Mouse (Mus musculus) activated CD4-positive, CD25-positive, alpha-beta regulatory T cell, adult 4 months (primary cell): ENCODE measurements around the gene 1700018F24Rik. TPM values are rescaled to one million over a fixed set of nuclear protein-coding genes. Genes with fewer than 3 reads are reported as not detected.
"Not testable (repeated sequence)": the region's sequence is repeated elsewhere in the genome, so short reads cannot be mapped to it uniquely, and the experiment has no call there.

Source experiments
- ATAC-seq: one replicate; pipeline ENCODE4 v1.8.0; 2017
- polyA plus RNA-seq, 2 experiments: library from polyadenylated mRNA; unstranded; fragments of 100-300 nt; shearing (Covaris generic); gene quantifications; one replicate each; pipeline ENCODE4 v1.2.1; 2017

1700018F24Rik gene
- polyA plus RNA-seq, 2 experiments from 2014 or later: not detected

DNA sequence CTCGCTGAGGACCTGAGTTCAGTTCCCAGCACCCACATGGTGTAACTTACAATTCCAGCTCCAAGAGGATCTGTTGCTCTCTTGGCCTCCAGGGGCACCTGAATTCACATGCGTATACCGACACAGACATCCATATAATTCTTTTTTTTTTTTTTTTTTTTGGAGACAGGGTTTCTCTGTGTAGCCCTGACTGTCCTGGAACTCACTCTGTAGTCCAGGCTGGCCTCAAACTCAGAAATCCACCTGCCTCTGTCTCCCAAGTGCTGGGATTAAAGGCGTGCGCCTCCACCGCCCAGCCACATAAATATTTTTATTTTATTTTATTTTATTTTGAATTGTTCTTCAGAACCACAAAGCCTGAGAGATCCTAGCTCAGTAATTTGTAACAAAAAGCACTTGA is 40.4 kb downstream of the 1700018F24Rik start:
- not testable (repeated sequence) for ATAC-seq

DNA sequence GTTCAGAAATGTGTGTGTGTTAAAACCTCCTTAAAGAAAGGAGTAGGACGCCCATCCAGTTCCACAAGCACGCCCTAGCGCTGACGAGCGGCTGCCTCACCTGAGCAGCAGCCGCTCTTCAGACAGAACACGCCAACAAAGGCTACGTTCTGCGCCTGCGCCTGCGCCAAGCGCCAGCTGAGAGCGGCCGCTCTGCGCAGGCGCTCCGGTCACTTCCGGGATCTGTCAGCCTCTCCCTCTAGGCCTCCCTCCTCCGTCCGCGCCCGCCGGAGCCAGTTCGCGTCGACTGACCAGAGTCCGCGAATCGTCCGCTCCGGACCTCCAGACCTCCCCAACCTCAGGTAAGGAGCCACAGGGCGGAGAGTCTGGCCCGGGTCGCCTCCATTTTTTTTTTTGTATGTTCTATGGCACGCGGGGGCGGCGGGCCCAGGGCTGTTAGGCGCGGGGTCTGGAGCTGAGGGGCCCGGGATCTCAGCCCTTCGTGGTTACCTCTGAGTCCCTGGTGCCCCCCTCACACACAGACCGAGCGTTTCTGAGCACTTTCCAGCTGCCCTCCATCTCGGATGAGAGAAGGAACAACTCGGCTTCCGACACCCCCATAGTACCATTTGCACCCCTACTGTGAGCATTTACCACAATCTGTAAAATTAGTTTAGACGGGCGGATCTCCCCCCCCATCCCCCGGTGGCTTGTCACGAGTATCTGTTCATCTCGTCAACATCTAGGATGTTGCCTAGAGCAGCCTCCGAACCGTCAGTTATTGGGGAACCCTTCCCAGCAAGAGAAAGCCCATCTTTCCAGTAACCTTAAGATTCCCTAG is 41.1 kb downstream of the 1700018F24Rik start, which contains the start of the genes Arpc1a and Kpna7:
Gene Arpc1a, plus strand, starts transcription at position 199 of the 820 bp plus-strand sequence.
Gene Kpna7, minus strand, starts transcription at position 399 of the 820 bp plus-strand sequence.
- ATAC-seq: peak; percentile 96

DNA sequence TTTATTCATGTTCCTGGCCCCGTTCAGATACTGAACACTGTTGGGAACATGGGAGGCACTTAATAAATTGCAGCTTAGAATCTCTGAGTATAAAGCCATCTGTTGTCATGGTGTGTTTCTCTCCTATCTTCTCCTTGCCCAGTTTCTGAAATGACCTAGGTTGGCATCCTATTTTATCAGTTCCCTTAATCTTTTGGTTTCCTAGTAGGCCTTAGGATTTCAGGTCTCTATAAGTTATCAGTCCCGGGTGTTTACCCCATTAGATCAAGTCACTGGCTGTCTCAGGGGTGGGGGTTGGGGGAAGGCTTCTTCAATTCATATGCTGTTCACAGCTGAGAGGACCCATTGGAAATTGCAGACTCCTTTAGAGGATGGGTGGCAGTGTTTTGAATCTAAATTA is 42.0 kb downstream of the 1700018F24Rik start:
- no peak for ATAC-seq

DNA sequence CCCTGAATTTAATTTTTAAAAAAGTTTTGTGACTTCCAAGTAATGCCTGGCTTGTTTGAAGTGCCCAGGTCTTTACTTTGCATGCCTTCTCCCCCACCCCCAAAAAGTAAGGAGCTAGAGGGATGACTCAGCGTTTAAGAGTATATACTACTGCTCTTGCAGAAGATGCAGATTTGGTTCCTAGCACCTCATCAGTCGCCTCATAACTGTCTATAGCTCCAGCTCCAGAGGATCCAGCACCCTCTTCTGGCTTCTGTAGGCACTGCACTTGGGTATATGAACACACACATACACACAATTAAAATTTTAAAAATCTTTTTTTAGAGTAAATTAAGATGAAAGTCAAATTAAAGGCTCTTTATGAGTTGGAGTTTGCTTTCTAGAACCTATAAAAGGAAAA is 45.4 kb downstream of the 1700018F24Rik start:
- no peak for ATAC-seq

DNA sequence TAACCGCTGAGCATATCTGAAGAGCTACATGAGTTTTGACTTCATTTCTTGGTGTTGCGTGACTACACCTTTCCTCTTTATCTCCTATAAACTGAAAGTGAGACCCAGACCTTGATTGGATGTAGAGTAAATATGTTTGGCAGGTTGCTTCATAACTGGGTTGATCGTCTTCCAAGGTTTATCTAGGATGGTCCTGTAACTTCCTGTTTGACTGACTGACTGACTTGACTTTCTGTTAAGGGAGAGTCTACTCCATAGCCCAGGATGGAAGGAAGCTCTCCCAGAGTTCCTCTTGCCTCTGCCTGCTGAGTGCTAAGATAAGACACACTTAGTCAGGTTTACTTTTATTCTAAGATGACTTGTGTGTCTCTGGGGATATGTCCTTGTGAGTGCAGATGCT is 47.1 kb downstream of the 1700018F24Rik start:
- no peak for ATAC-seq

Other genes starting within 250 kb of the 1700018F24Rik start
- 1 to 10 TPM; 4.0 to 5.2 TPM for gene Smurf1, start 77.1 kb upstream of the 1700018F24Rik start, polyA plus RNA-seq
- gene Gm4871, start 10.2 kb upstream of the 1700018F24Rik start, polyA plus RNA-seq: not detected
- 10 to 100 TPM; 84.8 to 96.6 TPM for gene Arpc1a, start 40.8 kb downstream of the 1700018F24Rik start, polyA plus RNA-seq
- gene Kpna7, start 41.0 kb downstream of the 1700018F24Rik start, polyA plus RNA-seq: not detected
- 1,000 to 10,000 TPM in 1 of 2 experiments, 100 to 1,000 TPM in 1; 727 to 1,112 TPM for gene Arpc1b, start 71.2 kb downstream of the 1700018F24Rik start, polyA plus RNA-seq
- gene Pdap1, start 97.2 kb downstream of the 1700018F24Rik start, polyA plus RNA-seq: 10 to 100 TPM; 32.2 to 41.5 TPM
- gene Bud31, start 97.4 kb downstream of the 1700018F24Rik start, polyA plus RNA-seq: 100 to 1,000 TPM; 107 to 118 TPM
- 10 to 100 TPM in 1 of 2 experiments, 1 to 10 TPM in 1; 7.0 to 18.0 TPM for gene Ptcd1, start 124.1 kb downstream of the 1700018F24Rik start, polyA plus RNA-seq
- gene Cpsf4, start 124.2 kb downstream of the 1700018F24Rik start, polyA plus RNA-seq: 10 to 100 TPM; 13.7 to 17.7 TPM
- 100 to 1,000 TPM; 418 to 445 TPM for gene Atp5j2, start 149.1 kb downstream of the 1700018F24Rik start, polyA plus RNA-seq
- gene Zkscan14, start 158.9 kb downstream of the 1700018F24Rik start, polyA plus RNA-seq: 10 to 100 TPM; 16.7 to 20.3 TPM
- gene Zkscan5, start 161.6 kb downstream of the 1700018F24Rik start, polyA plus RNA-seq: 1 to 10 TPM; 4.8 to 6.0 TPM
- gene Zfp655, start 188.7 kb downstream of the 1700018F24Rik start, polyA plus RNA-seq: 10 to 100 TPM; 59.5 to 61.1 TPM
- under 1 TPM; 0.37 to 0.45 TPM for gene Zscan25, start 237.5 kb downstream of the 1700018F24Rik start, polyA plus RNA-seq